Mouse (Mus musculus): ENCODE data around the gene Fam71e2. TPM values are rescaled to one million over a fixed set of nuclear protein-coding genes. Genes with fewer than 3 reads are reported as not detected.

The Fam71e2 gene
- polyA plus RNA-seq, 1 experiment from 2014 or later = not detected

DNA sequence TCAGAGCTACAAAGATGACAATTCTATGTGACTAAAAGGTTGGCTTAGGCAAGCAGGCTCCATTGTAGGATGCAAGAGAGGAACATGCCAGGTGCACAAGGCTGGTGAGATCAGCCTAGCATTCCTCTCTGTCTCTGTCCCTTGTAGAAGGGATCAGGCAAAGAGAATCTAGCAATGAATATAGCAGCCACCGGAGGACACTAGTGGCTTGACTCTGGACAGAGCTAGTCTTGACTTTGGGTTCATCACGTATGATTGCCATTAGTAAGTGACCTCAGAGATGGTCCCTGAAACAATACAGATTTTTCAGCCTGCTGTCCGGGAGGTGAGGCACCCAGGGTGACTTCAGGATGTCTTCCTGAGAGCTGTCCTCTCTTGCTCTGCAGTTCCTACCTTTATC lies 58.5 kb downstream of the Fam71e2 start:
- no peak overlapping the region for H3K4me2 ChIP-seq (replicated peaks; ENCODE audit: low read depth, low read length)
- H3K4me1 ChIP-seq (ENCODE audit: control insufficient read depth, insufficient read depth, low read length) = no peaks in the 10 kb centered on the region
- H3K27me3 ChIP-seq (ENCODE audit: control insufficient read depth, insufficient read depth, low read length) = no peaks in the 10 kb centered on the region
- 86% methylated on average over 3 of the region's 3 CpGs for WGBS
- no peaks in the 10 kb centered on the region for H3K9me3 ChIP-seq (ENCODE audit: control insufficient read depth, low read depth, low read length)
- no peak for ATAC-seq (ENCODE audit: insufficient number of reproducible peaks, insufficient read depth, low FRiP score, low read depth)
- H3K9ac ChIP-seq (replicated peaks; ENCODE audit: low read depth, low read length) = no peak overlapping the region
- no peak overlapping the region for H3K4me3 ChIP-seq (ENCODE audit: low read depth, low read length)
- H3K27ac ChIP-seq (ENCODE audit: low read length) = no peak overlapping the region
- H3K36me3 ChIP-seq (ENCODE audit: control insufficient read depth, insufficient read depth, low read length) = peaks cover 43% of the 10 kb centered on the region

DNA sequence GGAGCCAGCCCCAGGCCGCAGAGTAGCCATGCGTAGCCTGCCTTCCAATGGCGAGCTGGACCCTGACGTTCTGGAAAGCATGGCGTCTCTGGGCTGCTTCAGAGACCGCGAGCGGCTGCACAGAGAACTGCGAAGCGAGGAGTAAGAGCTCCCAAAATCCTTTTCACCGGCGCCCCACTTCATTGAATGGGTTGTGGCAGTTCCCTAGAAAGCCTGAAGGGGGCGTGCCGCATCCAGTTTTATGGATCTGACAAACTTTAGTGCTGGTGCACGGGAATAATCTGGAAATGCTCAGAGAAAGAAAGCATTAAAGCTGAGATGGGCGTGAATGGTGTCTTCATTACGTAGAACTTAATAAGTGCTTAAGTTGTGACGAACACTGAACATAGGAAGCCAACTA lies 66.0 kb downstream of the Fam71e2 start:
- Histone ChIP-seq H3K4me1 (ENCODE audit: control insufficient read depth, insufficient read depth, low read length) (no peaks in the 10 kb centered on the region), H3K36me3 (ENCODE audit: control insufficient read depth, insufficient read depth, low read length) (peaks cover 27% of the 10 kb centered on the region), H3K27me3 (ENCODE audit: control insufficient read depth, insufficient read depth, low read length) (no peaks in the 10 kb centered on the region), H3K4me3 (ENCODE audit: low read depth, low read length) (no peak overlapping the region), H3K9me3 (ENCODE audit: control insufficient read depth, low read depth, low read length) (no peaks in the 10 kb centered on the region), H3K9ac (replicated peaks; ENCODE audit: low read depth, low read length) (no peak overlapping the region), H3K4me2 (replicated peaks; ENCODE audit: low read depth, low read length) (no peak overlapping the region), H3K27ac (ENCODE audit: low read length) (no peak overlapping the region)
- no peak for ATAC-seq (ENCODE audit: insufficient number of reproducible peaks, insufficient read depth, low FRiP score, low read depth)
- 51% methylated on average over 18 of the region's 18 CpGs for WGBS

Other genes starting within 250 kb of the Fam71e2 start
- gene Tnni3, start 247.1 kb downstream of the Fam71e2 start, polyA plus RNA-seq (2014; fragmentation: Nextera tagmentation; extraction: Ambion mirVana) = 2.9 and 3.3 TPM in 2 replicates
- gene Dnaaf3, start 238.8 kb downstream of the Fam71e2 start, polyA plus RNA-seq (2014; fragmentation: Nextera tagmentation; extraction: Ambion mirVana) = 0.62 and 0.67 TPM in 2 replicates
- 8.1 and 10.0 TPM in 2 replicates for gene Syt5, start 223.8 kb downstream of the Fam71e2 start, polyA plus RNA-seq (2014; fragmentation: Nextera tagmentation; extraction: Ambion mirVana)
- not detected in 2 replicates for gene Ptprh, start 167.3 kb downstream of the Fam71e2 start, polyA plus RNA-seq (2014; fragmentation: Nextera tagmentation; extraction: Ambion mirVana)
- gene Tmem86b, start 139.9 kb downstream of the Fam71e2 start, polyA plus RNA-seq (2014; fragmentation: Nextera tagmentation; extraction: Ambion mirVana) = 1.4 and 1.6 TPM in 2 replicates
- 10.2 and 11.7 TPM in 2 replicates for gene Ppp6r1, start 112.3 kb downstream of the Fam71e2 start, polyA plus RNA-seq (2014; fragmentation: Nextera tagmentation; extraction: Ambion mirVana)
- gene Hspbp1, start 86.2 kb downstream of the Fam71e2 start, polyA plus RNA-seq (2014; fragmentation: Nextera tagmentation; extraction: Ambion mirVana) = 84.8 and 94.2 TPM in 2 replicates
- gene Brsk1, start 80.7 kb downstream of the Fam71e2 start, polyA plus RNA-seq (2014; fragmentation: Nextera tagmentation; extraction: Ambion mirVana) = 2.3 and 4.0 TPM in 2 replicates
- gene Tmem150b, start 46.1 kb downstream of the Fam71e2 start, polyA plus RNA-seq (2014; fragmentation: Nextera tagmentation; extraction: Ambion mirVana) = 0.36 and 0.78 TPM in 2 replicates
- gene Kmt5c, start 31.2 kb downstream of the Fam71e2 start, polyA plus RNA-seq (2014; fragmentation: Nextera tagmentation; extraction: Ambion mirVana) = 59.2 and 59.4 TPM in 2 replicates
- 72.0 and 85.2 TPM in 2 replicates for gene Cox6b2, start 18.2 kb downstream of the Fam71e2 start, polyA plus RNA-seq (2014; fragmentation: Nextera tagmentation; extraction: Ambion mirVana)
- 0.17 and 0.27 TPM in 2 replicates for gene Il11, start 11.6 kb upstream of the Fam71e2 start, polyA plus RNA-seq (2014; fragmentation: Nextera tagmentation; extraction: Ambion mirVana)
- gene Tmem190, start 11.6 kb upstream of the Fam71e2 start, polyA plus RNA-seq (2014; fragmentation: Nextera tagmentation; extraction: Ambion mirVana) = 0.55 TPM in 1 of 2 replicates, not detected in the other
- gene Tmem238, start 18.4 kb upstream of the Fam71e2 start, polyA plus RNA-seq (2014; fragmentation: Nextera tagmentation; extraction: Ambion mirVana) = 8.7 and 10.6 TPM in 2 replicates
- 301 and 312 TPM in 2 replicates for gene Rpl28, start 21.6 kb upstream of the Fam71e2 start, polyA plus RNA-seq (2014; fragmentation: Nextera tagmentation; extraction: Ambion mirVana)
- 318 and 349 TPM in 2 replicates for gene Ube2s, start 41.3 kb upstream of the Fam71e2 start, polyA plus RNA-seq (2014; fragmentation: Nextera tagmentation; extraction: Ambion mirVana)
- gene Shisa7, start 73.4 kb upstream of the Fam71e2 start, polyA plus RNA-seq (2014; fragmentation: Nextera tagmentation; extraction: Ambion mirVana) = 0.70 and 1.0 TPM in 2 replicates
- 7.0 and 7.8 TPM in 2 replicates for gene Isoc2b, start 99.0 kb upstream of the Fam71e2 start, polyA plus RNA-seq (2014; fragmentation: Nextera tagmentation; extraction: Ambion mirVana)
- 0.94 and 0.98 TPM in 2 replicates for gene Isoc2a, start 105.9 kb upstream of the Fam71e2 start, polyA plus RNA-seq (2014; fragmentation: Nextera tagmentation; extraction: Ambion mirVana)
- not detected in 2 replicates for gene Gm36210, start 135.2 kb upstream of the Fam71e2 start, polyA plus RNA-seq (2014; fragmentation: Nextera tagmentation; extraction: Ambion mirVana)
- gene Zfp628, start 143.9 kb upstream of the Fam71e2 start, polyA plus RNA-seq (2014; fragmentation: Nextera tagmentation; extraction: Ambion mirVana) = 4.3 and 4.5 TPM in 2 replicates
- gene Nat14, start 150.7 kb upstream of the Fam71e2 start, polyA plus RNA-seq (2014; fragmentation: Nextera tagmentation; extraction: Ambion mirVana) = 3.5 and 4.0 TPM in 2 replicates
- 3.3 and 3.9 TPM in 2 replicates for gene Ssc5d, start 154.5 kb upstream of the Fam71e2 start, polyA plus RNA-seq (2014; fragmentation: Nextera tagmentation; extraction: Ambion mirVana)
- gene Sbk2, start 193.1 kb upstream of the Fam71e2 start, polyA plus RNA-seq (2014; fragmentation: Nextera tagmentation; extraction: Ambion mirVana) = 0.55 and 1.4 TPM in 2 replicates
- 0.07 TPM in 1 of 2 replicates, not detected in the other for gene Sbk3, start 199.9 kb upstream of the Fam71e2 start, polyA plus RNA-seq (2014; fragmentation: Nextera tagmentation; extraction: Ambion mirVana)
- gene Zfp579, start 224.9 kb upstream of the Fam71e2 start, polyA plus RNA-seq (2014; fragmentation: Nextera tagmentation; extraction: Ambion mirVana) = 39.5 and 48.8 TPM in 2 replicates
- gene Zfp524, start 243.1 kb upstream of the Fam71e2 start, polyA plus RNA-seq (2014; fragmentation: Nextera tagmentation; extraction: Ambion mirVana) = 14.1 and 18.0 TPM in 2 replicates
- 33.0 and 35.7 TPM in 2 replicates for gene Fiz1, start 243.4 kb upstream of the Fam71e2 start, polyA plus RNA-seq (2014; fragmentation: Nextera tagmentation; extraction: Ambion mirVana)
- gene Gm44973, start 244.2 kb upstream of the Fam71e2 start, polyA plus RNA-seq (2014; fragmentation: Nextera tagmentation; extraction: Ambion mirVana) = 1.2 and 3.3 TPM in 2 replicates
- gene Zfp865, start 249.1 kb upstream of the Fam71e2 start, polyA plus RNA-seq (2014; fragmentation: Nextera tagmentation; extraction: Ambion mirVana) = 8.9 and 9.1 TPM in 2 replicates
- gene Ccdc106, start 249.3 kb upstream of the Fam71e2 start, polyA plus RNA-seq (2014; fragmentation: Nextera tagmentation; extraction: Ambion mirVana) = 22.4 and 25.0 TPM in 2 replicates

Measured in stomach, embryonic 14.5 days (tissue).